Mouse (Mus musculus): ENCODE measurements around the gene Tnfaip6. TPM values are rescaled to one million over a fixed set of nuclear protein-coding genes. Genes with fewer than 3 reads are reported as not detected.

The Tnfaip6 gene
- polyA plus RNA-seq, 1 experiment from 2014 or later, result 31.5 TPM

GRCm38 (mm10) chr2:52035144-52035543, 2.7 kb upstream of the Tnfaip6 start:
- no peak for DNase-seq (ENCODE audit: extremely low spot score, low spot score)
- no peak overlapping the region for H3K27ac ChIP-seq
- WGBS, result 84% methylated on average over 4 of the region's 4 CpGs
- no peaks in the 10 kb centered on the region; the same call in 1 of the 2 replicates for H3K9me3 ChIP-seq
- no peak overlapping the region for H3K4me3 ChIP-seq
- H3K27me3 ChIP-seq (ENCODE audit: poor library complexity, severe bottlenecking), result peaks cover 5% of the 10 kb centered on the region
- H3K36me3 ChIP-seq (replicated peaks), result no peaks in the 10 kb centered on the region
- H3K4me1 ChIP-seq, result peaks cover 24% of the 10 kb centered on the region

DNA sequence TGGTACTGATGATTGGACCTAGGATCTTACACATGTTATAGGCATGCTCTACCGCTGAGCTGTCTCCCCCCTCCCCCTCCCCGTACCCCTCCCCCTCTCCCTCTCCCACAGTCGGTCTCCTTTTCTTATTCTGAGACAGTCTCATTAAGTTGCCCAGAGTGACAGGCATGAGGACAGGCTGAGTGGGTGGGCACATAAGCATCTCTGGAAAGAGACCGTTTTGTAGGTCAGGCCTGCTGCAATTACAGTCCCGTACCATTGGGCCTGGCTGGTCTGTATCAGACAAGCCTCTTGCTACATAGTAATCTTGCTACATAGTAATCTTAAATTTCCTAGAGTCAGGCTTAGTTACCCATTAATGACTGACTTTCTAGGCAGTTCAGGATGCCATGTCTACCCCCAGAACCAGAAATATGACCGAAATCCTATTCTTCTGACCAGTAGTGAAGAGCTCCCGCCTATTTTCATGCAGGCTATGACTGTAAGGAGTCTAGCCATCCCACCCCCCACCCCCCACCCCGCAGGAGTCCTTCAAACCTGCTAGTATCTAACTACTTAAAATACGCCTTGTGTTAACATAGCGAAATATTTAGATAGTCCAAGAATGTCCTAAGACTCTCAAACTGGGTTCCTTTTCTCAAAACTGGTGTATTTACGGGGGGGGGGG, 747 bp upstream of the Tnfaip6 start:
- Histone ChIP-seq H3K9me3 (no peaks in the 10 kb centered on the region; the same call in 1 of the 2 replicates), H3K27ac (no peak overlapping the region), H3K36me3 (replicated peaks) (no peaks in the 10 kb centered on the region), H3K4me3 (peak overlapping the region; percentile 56), H3K4me1 (peaks cover 24% of the 10 kb centered on the region), H3K27me3 (ENCODE audit: poor library complexity, severe bottlenecking) (peaks cover 5% of the 10 kb centered on the region)
- DNase-seq (ENCODE audit: extremely low spot score, low spot score), result peak; percentile 26
- 42% methylated on average over 11 of the region's 11 CpGs for whole genome bisulfite sequencing

DNA sequence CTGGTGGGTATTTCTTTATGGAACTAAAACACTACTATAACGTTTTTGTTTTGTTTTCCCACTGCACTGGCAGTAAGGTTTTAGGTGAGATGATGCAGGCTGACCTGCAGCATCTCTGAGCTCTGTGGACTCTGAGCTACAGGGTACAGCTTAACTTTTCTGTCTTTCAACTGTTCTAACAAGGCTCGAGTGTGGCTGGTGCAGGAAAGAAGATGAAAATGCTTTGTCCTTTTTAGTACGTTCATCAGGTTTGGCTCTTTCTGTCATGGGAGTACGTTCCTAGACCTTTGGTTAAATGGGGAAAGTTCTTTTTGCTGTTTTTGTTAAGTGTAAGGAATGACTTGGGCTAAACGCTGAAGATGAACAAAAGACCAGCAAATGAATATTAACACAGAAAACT, 749 bp downstream of the Tnfaip6 start:
- no peaks in the 10 kb centered on the region for H3K9me3 ChIP-seq
- peaks cover 5% of the 10 kb centered on the region for H3K27me3 ChIP-seq (ENCODE audit: poor library complexity, severe bottlenecking)
- WGBS, result 37% methylated on average over 5 of the region's 5 CpGs
- peak overlapping the region; percentile 56 for H3K4me3 ChIP-seq
- DNase-seq (ENCODE audit: extremely low spot score, low spot score), result no peak
- H3K27ac ChIP-seq, result peak overlapping the region; percentile 80
- H3K36me3 ChIP-seq (replicated peaks), result peaks cover 1% of the 10 kb centered on the region
- H3K4me1 ChIP-seq, result peaks cover 24% of the 10 kb centered on the region

- Histone ChIP-seq H3K27ac (peak overlapping the region; percentile 80), H3K9me3 (no peaks in the 10 kb centered on the region), H3K27me3 (ENCODE audit: poor library complexity, severe bottlenecking) (peaks cover 5% of the 10 kb centered on the region), H3K4me1 (peaks cover 24% of the 10 kb centered on the region), H3K4me3 (peak overlapping the region; percentile 56), H3K36me3 (replicated peaks) (peaks cover 8% of the 10 kb centered on the region)
- DNase-seq (ENCODE audit: extremely low spot score, low spot score), result peak; percentile 33
- 28% methylated on average over 8 of the region's 8 CpGs for WGBS
Measured at GRCm38 (mm10) chr2:52039083-52039801, 1.4 kb downstream of the Tnfaip6 start.

DNA sequence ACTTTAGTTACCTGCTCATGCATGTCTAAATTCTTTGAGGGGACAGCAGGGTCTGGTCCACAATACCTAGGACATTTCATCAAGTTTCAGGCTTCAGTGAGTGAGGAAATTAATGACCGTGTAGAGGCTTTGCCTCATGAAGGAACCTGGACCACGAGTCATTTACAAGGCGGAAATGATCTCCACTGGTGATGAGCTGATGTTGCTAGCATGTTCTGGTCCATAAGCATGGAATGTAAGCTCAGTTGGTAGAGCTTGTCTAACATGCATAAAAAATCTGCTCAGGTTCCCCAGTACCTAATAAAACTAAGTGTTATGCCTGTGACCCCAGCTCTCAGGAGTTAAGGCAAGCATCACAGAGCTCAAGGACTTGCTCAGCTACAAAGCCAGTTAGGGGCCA, 4.3 kb downstream of the Tnfaip6 start:
- H3K27ac ChIP-seq, result no peak overlapping the region
- no peak for DNase-seq (ENCODE audit: extremely low spot score, low spot score)
- H3K27me3 ChIP-seq (ENCODE audit: poor library complexity, severe bottlenecking), result peaks cover 5% of the 10 kb centered on the region
- H3K36me3 ChIP-seq (replicated peaks), result peaks cover 22% of the 10 kb centered on the region
- H3K4me3 ChIP-seq, result no peak overlapping the region
- H3K9me3 ChIP-seq, result no peaks in the 10 kb centered on the region
- 84% methylated on average over 3 of the region's 3 CpGs for WGBS
- H3K4me1 ChIP-seq, result peaks cover 17% of the 10 kb centered on the region

GRCm38 (mm10) chr2:52042714-52043113, 4.9 kb downstream of the Tnfaip6 start:
- Histone ChIP-seq H3K27me3 (ENCODE audit: poor library complexity, severe bottlenecking) (peaks cover 5% of the 10 kb centered on the region), H3K4me1 (peaks cover 13% of the 10 kb centered on the region), H3K9me3 (no peaks in the 10 kb centered on the region), H3K36me3 (replicated peaks) (peaks cover 28% of the 10 kb centered on the region), H3K4me3 (no peak overlapping the region), H3K27ac (no peak overlapping the region)
- 89% methylated on average over 5 of the region's 5 CpGs for WGBS
- no peak for DNase-seq (ENCODE audit: extremely low spot score, low spot score)

- H3K36me3 ChIP-seq (replicated peaks), result peaks cover 34% of the 10 kb centered on the region
- no peaks in the 10 kb centered on the region for H3K9me3 ChIP-seq
- WGBS, result 90% methylated on average over 11 of the region's 11 CpGs
- no peak for DNase-seq (ENCODE audit: extremely low spot score, low spot score)
- H3K27me3 ChIP-seq (ENCODE audit: poor library complexity, severe bottlenecking), result peaks cover 3% of the 10 kb centered on the region
- no peak overlapping the region for H3K4me3 ChIP-seq
- peaks cover 11% of the 10 kb centered on the region for H3K4me1 ChIP-seq
- H3K27ac ChIP-seq, result no peak overlapping the region
Measured at GRCm38 (mm10) chr2:52043485-52043884, 5.7 kb downstream of the Tnfaip6 start.

DNA sequence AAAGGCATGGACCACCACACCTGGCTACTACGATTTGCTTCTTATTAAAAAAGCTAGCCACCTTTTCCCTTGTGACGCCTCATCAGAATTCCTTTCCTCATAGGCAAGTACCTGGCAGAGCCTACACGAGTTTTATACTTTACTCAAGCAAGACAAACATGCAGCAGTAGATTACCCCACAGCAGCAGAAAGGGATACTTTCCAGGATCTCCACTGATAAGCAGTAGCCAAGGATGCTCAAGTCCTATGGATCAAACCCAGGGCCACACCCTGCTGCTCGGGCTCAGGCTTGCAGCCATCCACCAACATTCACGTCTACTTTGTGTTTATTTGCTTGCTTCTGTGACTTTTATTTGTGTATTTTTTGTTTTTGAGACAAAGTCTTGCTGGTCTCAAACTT, 8.2 kb downstream of the Tnfaip6 start:
- no peaks in the 10 kb centered on the region for H3K27me3 ChIP-seq (ENCODE audit: poor library complexity, severe bottlenecking)
- no peaks in the 10 kb centered on the region for H3K4me1 ChIP-seq
- no peak for DNase-seq (ENCODE audit: extremely low spot score, low spot score)
- H3K36me3 ChIP-seq (replicated peaks), result peaks cover 52% of the 10 kb centered on the region
- WGBS, result 86% methylated on average over 5 of the region's 5 CpGs
- H3K27ac ChIP-seq, result no peak overlapping the region
- H3K9me3 ChIP-seq, result no peaks in the 10 kb centered on the region
- H3K4me3 ChIP-seq, result no peak overlapping the region

GRCm38 (mm10) chr2:52050823-52051222, 13.0 kb downstream of the Tnfaip6 start:
- peaks cover 67% of the 10 kb centered on the region for H3K36me3 ChIP-seq (replicated peaks)
- H3K9me3 ChIP-seq, result no peaks in the 10 kb centered on the region
- H3K27ac ChIP-seq, result no peak overlapping the region
- DNase-seq (ENCODE audit: extremely low spot score, low spot score), result no peak
- H3K4me3 ChIP-seq, result no peak overlapping the region
- no peaks in the 10 kb centered on the region for H3K27me3 ChIP-seq (ENCODE audit: poor library complexity, severe bottlenecking)
- 94% methylated on average over 11 of the region's 11 CpGs for WGBS
- H3K4me1 ChIP-seq, result peaks cover 6% of the 10 kb centered on the region; the same call in 1 of the 2 replicates

- 77% methylated on average over 4 of the region's 4 CpGs for WGBS
- peaks cover 55% of the 10 kb centered on the region for H3K36me3 ChIP-seq (replicated peaks)
Measured at GRCm38 (mm10) chr2:52052335-52052734, 14.5 kb downstream of the Tnfaip6 start.

DNA sequence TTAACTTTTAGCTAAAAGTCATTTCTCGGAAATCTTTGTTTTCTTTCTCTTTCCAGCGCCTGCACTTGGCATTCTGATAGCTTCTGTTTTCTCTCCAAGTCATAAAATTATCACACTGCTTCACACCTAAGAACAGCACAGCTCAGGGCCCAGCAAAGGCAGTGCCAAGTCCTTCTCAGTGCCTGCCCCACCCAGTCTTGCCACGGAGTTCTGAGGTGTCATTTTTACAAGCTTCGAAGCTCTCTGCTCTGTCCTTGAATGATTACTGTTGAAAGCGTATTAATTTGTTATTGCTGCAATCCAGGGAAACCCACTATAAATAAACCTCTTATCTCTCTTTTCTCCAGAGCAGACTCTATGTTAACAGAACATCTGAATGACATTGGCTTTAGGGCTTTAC, 15.7 kb downstream of the Tnfaip6 start:
- Histone ChIP-seq H3K4me1 (peaks cover 6% of the 10 kb centered on the region; the same call in 1 of the 2 replicates), H3K27ac (no peak overlapping the region), H3K27me3 (ENCODE audit: poor library complexity, severe bottlenecking) (no peaks in the 10 kb centered on the region), H3K9me3 (no peaks in the 10 kb centered on the region), H3K4me3 (no peak overlapping the region), H3K36me3 (replicated peaks) (peaks cover 44% of the 10 kb centered on the region)
- 68% methylated on average over 5 of the region's 5 CpGs for WGBS
- DNase-seq (ENCODE audit: extremely low spot score, low spot score), result no peak

More at GRCm38 (mm10) chr2:52052335-52052734, 14.5 kb downstream of the Tnfaip6 start:
- Histone ChIP-seq H3K27me3 (ENCODE audit: poor library complexity, severe bottlenecking) (no peaks in the 10 kb centered on the region), H3K27ac (no peak overlapping the region), H3K9me3 (no peaks in the 10 kb centered on the region), H3K4me1 (peaks cover 6% of the 10 kb centered on the region; the same call in 1 of the 2 replicates), H3K4me3 (no peak overlapping the region)
- no peak for DNase-seq (ENCODE audit: extremely low spot score, low spot score)

- Histone ChIP-seq H3K36me3 (replicated peaks) (peaks cover 29% of the 10 kb centered on the region), H3K4me1 (peaks cover 6% of the 10 kb centered on the region; the same call in 1 of the 2 replicates), H3K4me3 (no peak overlapping the region), H3K27ac (no peak overlapping the region), H3K9me3 (no peaks in the 10 kb centered on the region), H3K27me3 (ENCODE audit: poor library complexity, severe bottlenecking) (no peaks in the 10 kb centered on the region)
- no peak for DNase-seq (ENCODE audit: extremely low spot score, low spot score)
- 72% methylated on average over 4 of the region's 4 CpGs for WGBS
Measured at GRCm38 (mm10) chr2:52055616-52056015, 17.8 kb downstream of the Tnfaip6 start.

GRCm38 (mm10) chr2:52057099-52057498, 19.3 kb downstream of the Tnfaip6 start:
- H3K27ac ChIP-seq, result no peak overlapping the region
- peaks cover 18% of the 10 kb centered on the region for H3K36me3 ChIP-seq (replicated peaks)
- H3K27me3 ChIP-seq (ENCODE audit: poor library complexity, severe bottlenecking), result no peaks in the 10 kb centered on the region
- no peak overlapping the region for H3K4me3 ChIP-seq
- H3K9me3 ChIP-seq, result no peaks in the 10 kb centered on the region
- 81% methylated on average over 1 of the region's 1 CpGs for WGBS
- no peak for DNase-seq (ENCODE audit: extremely low spot score, low spot score)
- H3K4me1 ChIP-seq, result peaks cover 6% of the 10 kb centered on the region
